Mouse (Mus musculus): Measurements from ENCODE around the gene Tas2r120. TPM values are rescaled to one million over a fixed set of nuclear protein-coding genes. Genes with fewer than 3 reads are reported as not detected.
"Not testable (repeated sequence)": the region's sequence is repeated elsewhere in the genome, so short reads cannot be mapped to it uniquely, and the experiment has no call there.

The Tas2r120 gene
- not detected for total RNA-seq (2021)
- long read RNA-seq, experiment 1, result 0 reads
- long read RNA-seq, experiment 2, result 0 reads

DNA sequence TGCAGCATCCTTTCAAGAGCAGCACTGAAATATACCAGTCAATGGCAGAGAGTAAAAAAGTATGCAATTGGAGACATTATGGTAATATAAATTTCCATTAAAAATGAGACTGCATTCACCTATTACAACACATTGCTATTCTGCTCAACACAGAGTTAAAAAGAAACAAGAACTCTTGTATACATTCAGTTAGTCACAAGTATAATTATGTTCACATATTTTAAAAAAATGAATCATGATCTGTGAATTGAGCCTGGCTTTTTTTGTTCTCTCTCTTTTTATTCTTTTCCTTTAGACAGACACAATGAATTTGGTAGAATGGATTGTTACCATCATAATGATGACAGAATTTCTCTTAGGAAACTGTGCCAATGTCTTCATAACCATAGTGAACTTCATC lies at the start of gene Tas2r120:
TSS of gene Tas2r120 (plus strand) at position 301 of the 400 bp plus-strand sequence.
- no peak for DNase-seq
- intact Hi-C loops (cut with DNase I; ENCODE audit: low total_unique reads), result no loop called here

DNA sequence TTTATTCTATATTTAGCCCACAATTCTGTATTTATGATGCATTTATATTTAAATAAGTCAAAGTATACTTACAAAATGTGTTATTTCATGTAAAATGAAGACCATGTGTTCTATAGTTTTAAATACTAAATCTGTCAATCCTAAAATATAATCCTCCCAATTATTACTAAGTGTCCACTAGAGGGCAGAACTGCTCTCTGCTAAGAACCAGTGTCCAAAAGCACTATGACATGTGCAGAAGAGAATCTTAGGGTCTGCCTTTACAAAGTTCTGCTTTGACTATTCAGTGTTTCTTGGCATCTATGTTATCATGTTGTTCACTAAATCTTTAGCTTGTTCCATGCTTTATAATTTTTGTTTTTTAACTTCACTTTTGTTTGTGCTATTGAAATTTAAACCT lies 7.4 kb upstream of the Tas2r120 start:
- intact Hi-C loops (cut with DNase I; ENCODE audit: low total_unique reads), result no loop called here
- no peak for DNase-seq

DNA sequence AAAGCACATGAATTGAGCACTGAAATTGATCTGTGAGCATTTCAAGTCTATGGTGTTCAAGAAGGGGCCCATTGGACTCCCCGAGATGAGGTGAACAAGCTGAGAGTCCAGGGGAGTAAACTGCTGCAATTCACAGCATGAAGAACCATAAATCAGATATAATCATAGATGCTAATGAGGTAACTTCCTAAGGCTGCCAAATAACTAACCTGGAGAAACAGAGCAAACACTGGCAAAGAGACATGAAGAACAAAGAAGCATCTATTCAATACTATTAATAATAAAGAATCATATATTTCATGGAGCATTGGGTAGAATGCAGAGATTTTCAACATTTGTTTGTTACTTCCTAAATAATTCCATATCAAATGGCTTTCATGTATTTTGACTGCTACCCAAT lies 5.3 kb upstream of the Tas2r120 start, which contains the start of gene A630073D07Rik:
TSS of gene A630073D07Rik (minus strand) at position 101 of the 400 bp plus-strand sequence.
- intact Hi-C loops (cut with DNase I; ENCODE audit: low total_unique reads), result no loop called here
- no peak for DNase-seq

- intact Hi-C loops (cut with DNase I; ENCODE audit: low total_unique reads); DNase-seq: not testable (repeated sequence)
These were observed 34.8 kb downstream of the Tas2r120 start for GRCm38 (mm10) chr6:132691596-132691995.

DNA sequence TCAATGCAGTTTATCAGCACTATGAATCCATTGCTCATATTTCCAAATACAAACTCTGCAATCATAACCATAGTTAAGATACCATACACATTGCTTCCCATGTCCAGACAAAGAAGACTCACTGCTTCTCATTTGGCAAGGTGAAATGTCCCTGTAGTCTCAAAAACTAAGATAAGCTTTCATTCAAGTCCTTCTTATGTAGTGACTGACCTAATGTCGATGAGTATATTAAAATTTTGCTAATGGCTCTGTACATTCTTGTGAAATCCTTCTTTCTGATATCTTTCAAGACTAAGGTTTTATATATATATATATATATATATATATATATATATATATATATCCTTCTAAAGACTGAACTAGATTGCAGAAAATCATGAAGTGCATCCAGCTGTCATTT lies 44.2 kb downstream of the Tas2r120 start, which contains the start of gene Tas2r121:
TSS of gene Tas2r121 (minus strand) at position 101 of the 400 bp plus-strand sequence.
- DNase-seq, result no peak
- intact Hi-C loops (cut with DNase I; ENCODE audit: low total_unique reads), result no loop called here

Other genes starting within 250 kb of the Tas2r120 start
- not detected for gene Prh1, start 87.1 kb upstream of the Tas2r120 start, total RNA-seq (2021)
- gene Prp2, start 61.0 kb upstream of the Tas2r120 start, total RNA-seq (2021), result not detected
- gene A630073D07Rik, start 5.4 kb upstream of the Tas2r120 start, total RNA-seq (2021), result not detected
- not detected for gene Tas2r121, start 44.1 kb downstream of the Tas2r120 start, total RNA-seq (2021)
- gene Tas2r122, start 55.0 kb downstream of the Tas2r120 start, total RNA-seq (2021), result not detected
- gene Tas2r115, start 81.1 kb downstream of the Tas2r120 start, total RNA-seq (2021), result not detected
- not detected for gene Tas2r124, start 97.8 kb downstream of the Tas2r120 start, total RNA-seq (2021)
- gene Tas2r102, start 105.2 kb downstream of the Tas2r120 start, total RNA-seq (2021), result not detected
- gene Tas2r136, start 121.2 kb downstream of the Tas2r120 start, total RNA-seq (2021), result not detected
- gene Tas2r117, start 145.9 kb downstream of the Tas2r120 start, total RNA-seq (2021), result not detected
- not detected for gene Tas2r123, start 190.2 kb downstream of the Tas2r120 start, total RNA-seq (2021)
- not detected for gene Tas2r116, start 198.5 kb downstream of the Tas2r120 start, total RNA-seq (2021)
- not detected for gene Tas2r110, start 211.1 kb downstream of the Tas2r120 start, total RNA-seq (2021)
- not detected for gene Tas2r113, start 236.1 kb downstream of the Tas2r120 start, total RNA-seq (2021)

Data from gastrocnemius, postnatal 14 days (tissue).